Mouse (Mus musculus) olfactory bulb, adult 2 months (tissue): ENCODE results near the gene Gipr.

ENCODE experiments used
- CTCF ChIP-seq: fragments of 200-500 bp; IDR thresholded peaks from 2 replicates; pipeline ENCODE4 v1.5.1; 2012; ENCODE audit warnings: low read depth, mild to moderate bottlenecking, low read length, moderate library complexity; ENCODE audit not compliant: insufficient read depth
- POLR2A ChIP-seq: fragments of 200-500 bp; IDR thresholded peaks from 2 replicates; pipeline ENCODE4 v1.6.1; 2012; ENCODE audit warnings: mild to moderate bottlenecking, low read depth, low read length, moderate library complexity; ENCODE audit not compliant: insufficient read depth

- TF ChIP-seq CTCF (no peak), POLR2A (no peak)
Observed at GRCm38 (mm10) chr7:19211041-19211675, 45.2 kb upstream of the Gipr start.
